ENCODE assay signal across 15 mouse cellular contexts in genomic region chr10:127333152-127333551, GRCm38 (mm10). TPM values are rescaled to one million over a fixed set of nuclear protein-coding genes. Genes with fewer than 3 reads are reported as not detected.
A peak's percentile ranks its signal among the peaks of the same experiment; 100 is the strongest.
DNase-seq lines count a peak whose midpoint lies in the region; ATAC-seq and TF ChIP-seq lines count a peak whose summit lies in the region.
"Had no signal": no experiment of that assay in that cellular context is flagged by ENCODE, and none has a peak within 500 bp of the region (broad histone marks: within the 10 kb centered on the region; RNA-seq: fewer than 3 reads in every experiment).

No protein-coding gene starts in this region.

- H3K4me3 ChIP-seq in heart, adult 2 months = no peak overlapping the region
- H3K4me3 ChIP-seq in neural tube, embryonic 15.5 days (replicated peaks) = no peak overlapping the region
- H3K4me3 ChIP-seq: limb, embryonic 15.5 days had no signal

- no peak for DNase-seq in heart, adult 2 months
- no peak for DNase-seq in heart, adult 9 months (ENCODE audit: low spot score in 2 of 2)
- DNase-seq in thymus, postnatal 14 days = peak; percentile 40
- DNase-seq in thymus, postnatal 0 days (ENCODE audit: low spot score) = no peak
- no peak for DNase-seq in spleen, adult 18-20 months
- DNase-seq in heart, postnatal 25 days (ENCODE audit: low spot score) = no peak

- no peaks in the 10 kb centered on the region for H3K36me3 ChIP-seq in heart, adult 2 months (ENCODE audit: control insufficient read depth, insufficient read depth, low read length)
- no peaks in the 10 kb centered on the region for H3K36me3 ChIP-seq in neural tube, embryonic 15.5 days
- H3K36me3 ChIP-seq: forebrain, embryonic 15.5 days; midbrain, embryonic 15.5 days had no signal

- no peak for TF ChIP-seq EP300 in heart, adult 2 months (IDR thresholded peaks at IDR 0.05; ENCODE audit: insufficient read depth, low read depth, low read length)

- H3K79me2 ChIP-seq in heart, adult 2 months (replicated peaks; ENCODE audit: control insufficient read depth, insufficient read depth, low read length) = no peaks in the 10 kb centered on the region

- no peaks in the 10 kb centered on the region for H3K9me3 ChIP-seq in neural tube, embryonic 15.5 days (replicated peaks)
- H3K9me3 ChIP-seq: embryonic facial prominence, embryonic 12.5 days; forebrain, embryonic 15.5 days; limb, embryonic 15.5 days; midbrain, embryonic 15.5 days had no signal

- no peak overlapping the region for H3K9ac ChIP-seq in heart, adult 2 months (ENCODE audit: low read depth, low read length)
- no peak overlapping the region for H3K9ac ChIP-seq in neural tube, embryonic 15.5 days (replicated peaks)
- H3K9ac ChIP-seq: embryonic facial prominence, embryonic 12.5 days; limb, embryonic 15.5 days had no signal

- no peaks in the 10 kb centered on the region for H3K4me1 ChIP-seq in heart, adult 2 months (ENCODE audit: control insufficient read depth, insufficient read depth, low read length)
- H3K4me1 ChIP-seq in neural tube, embryonic 15.5 days = no peaks in the 10 kb centered on the region
- H3K4me1 ChIP-seq: embryonic facial prominence, embryonic 12.5 days; midbrain, embryonic 15.5 days had no signal

- no peak overlapping the region for H3K27ac ChIP-seq in heart, adult 2 months
- no peak overlapping the region for H3K27ac ChIP-seq in neural tube, embryonic 15.5 days (replicated peaks)
- H3K27ac ChIP-seq: embryonic facial prominence, embryonic 12.5 days; forebrain, embryonic 15.5 days; limb, embryonic 15.5 days; midbrain, embryonic 15.5 days had no signal

- TF ChIP-seq CTCF in heart, adult 2 months (IDR thresholded peaks at IDR 0.05) = peak; percentile 55

- H3K27me3 ChIP-seq in heart, adult 2 months (ENCODE audit: control insufficient read depth, insufficient read depth, low read length) = peaks cover 3% of the 10 kb centered on the region; the same call in 1 of the 2 replicates
- peaks cover 14% of the 10 kb centered on the region for H3K27me3 ChIP-seq in neural tube, embryonic 15.5 days (replicated peaks)
- H3K27me3 ChIP-seq: limb, embryonic 15.5 days had no signal

- ATAC-seq in granulocyte monocyte progenitor cell, adult 5-6 weeks (replicated peaks; ENCODE audit: poor library complexity, severe bottlenecking) = peak; percentile 46
- ATAC-seq in neural tube, embryonic 15.5 days (ENCODE audit: low FRiP score) = no peak
- ATAC-seq: forebrain, embryonic 15.5 days had no signal

- H3K4me2 ChIP-seq in neural tube, embryonic 15.5 days = no peak overlapping the region
- H3K4me2 ChIP-seq: embryonic facial prominence, embryonic 12.5 days; limb, embryonic 15.5 days had no signal

- WGBS in heart, adult 2 months = 56% methylated on average over 5 of the region's 5 CpGs
- WGBS in neural tube, embryonic 15.5 days = 69% methylated on average over 5 of the region's 5 CpGs

- intact Hi-C loops in heart, adult 2 months (cut with DNase I) = no loop called here
- intact Hi-C loops in heart, postnatal 25 days (cut with DNase I) = no loop called here

- TF ChIP-seq POLR2A in heart, adult 2 months (IDR thresholded peaks at IDR 0.05; ENCODE audit: insufficient read depth, low read depth, low read length) = no peak

RNA-seq across cellular contexts. Expression of gene Gli1, which starts 8.6 kb away (rescaled TPM):
- under 1 TPM; 0.91 to 0.96 TPM for total RNA-seq in heart, adult 2 months (2021)
- 2.4 and 3.2 TPM in 2 replicates for polyA plus RNA-seq in heart, adult 2 months (2012; rRNA removed)
- 0.13 and 0.14 TPM in 2 replicates for polyA plus RNA-seq in thymus, postnatal 0 days (2015; fragmentation: Nextera tagmentation; extraction: Ambion mirVana)
- not detected in 2 replicates for total RNA-seq in granulocyte monocyte progenitor cell, adult 5-6 weeks (2014; fragmentation: Nextera tagmentation)
- not detected in 2 replicates for total RNA-seq in granulocyte monocyte progenitor cell, adult 5-6 weeks (2017)
- 1.8 and 2.7 TPM in 2 replicates for polyA plus RNA-seq in neural tube, embryonic 15.5 days (2015; fragmentation: Nextera tagmentation; extraction: Ambion mirVana)
- total RNA-seq in heart, postnatal 25 days (2021) = 1 to 10 TPM in 1 of 2 experiments, under 1 TPM in 1; 0.89 to 1.1 TPM

RNA-seq across cellular contexts. Expression of gene Arhgap9, which starts 11.4 kb away (rescaled TPM):
- total RNA-seq in heart, adult 2 months (2021) = 1 to 10 TPM; 2.3 to 2.4 TPM
- 2.5 and 4.8 TPM in 2 replicates for polyA plus RNA-seq in heart, adult 2 months (2012; rRNA removed)
- 107 and 127 TPM in 2 replicates for polyA plus RNA-seq in thymus, postnatal 0 days (2015; fragmentation: Nextera tagmentation; extraction: Ambion mirVana)
- total RNA-seq in granulocyte monocyte progenitor cell, adult 5-6 weeks (2014; fragmentation: Nextera tagmentation) = 46.0 and 53.1 TPM in 2 replicates
- 34.7 and 51.8 TPM in 2 replicates for total RNA-seq in granulocyte monocyte progenitor cell, adult 5-6 weeks (2017)
- polyA plus RNA-seq in neural tube, embryonic 15.5 days (2015; fragmentation: Nextera tagmentation; extraction: Ambion mirVana) = 0.88 and 13.1 TPM in 2 replicates
- total RNA-seq in heart, postnatal 25 days (2021) = 1 to 10 TPM; 3.0 to 3.4 TPM

RNA-seq across cellular contexts. Expression of gene Inhbe, which starts 21.1 kb away (rescaled TPM):
- total RNA-seq in heart, adult 2 months (2021) = not detected
- not detected in 2 replicates for polyA plus RNA-seq in heart, adult 2 months (2012; rRNA removed)
- polyA plus RNA-seq in thymus, postnatal 0 days (2015; fragmentation: Nextera tagmentation; extraction: Ambion mirVana) = not detected in 2 replicates
- total RNA-seq in granulocyte monocyte progenitor cell, adult 5-6 weeks (2014; fragmentation: Nextera tagmentation) = not detected in 2 replicates
- total RNA-seq in granulocyte monocyte progenitor cell, adult 5-6 weeks (2017) = not detected in 2 replicates
- polyA plus RNA-seq in neural tube, embryonic 15.5 days (2015; fragmentation: Nextera tagmentation; extraction: Ambion mirVana) = 0.03 TPM in 1 of 2 replicates, not detected in the other
- total RNA-seq in heart, postnatal 25 days (2021) = not detected
- total RNA-seq: layer of hippocampus, postnatal 10 days had no signal
- polyA plus RNA-seq: forebrain, embryonic 15.5 days; heart, embryonic 11.5 days; intestine, embryonic 14.5 days had no signal

RNA-seq across cellular contexts. Expression of gene Mars, which starts 21.6 kb away (rescaled TPM):
- total RNA-seq in heart, adult 2 months (2021) = 10 to 100 TPM; 42.6 to 47.7 TPM
- polyA plus RNA-seq in heart, adult 2 months (2012; rRNA removed) = 36.6 and 51.3 TPM in 2 replicates
- polyA plus RNA-seq in thymus, postnatal 0 days (2015; fragmentation: Nextera tagmentation; extraction: Ambion mirVana) = 110 and 122 TPM in 2 replicates
- total RNA-seq in granulocyte monocyte progenitor cell, adult 5-6 weeks (2014; fragmentation: Nextera tagmentation) = 63.0 and 105 TPM in 2 replicates
- 193 and 221 TPM in 2 replicates for total RNA-seq in granulocyte monocyte progenitor cell, adult 5-6 weeks (2017)
- 108 and 115 TPM in 2 replicates for polyA plus RNA-seq in neural tube, embryonic 15.5 days (2015; fragmentation: Nextera tagmentation; extraction: Ambion mirVana)
- 10 to 100 TPM; 37.9 to 38.9 TPM for total RNA-seq in heart, postnatal 25 days (2021)

RNA-seq across cellular contexts. Expression of gene Inhbc, which starts 37.1 kb away (rescaled TPM):
- not detected for total RNA-seq in heart, adult 2 months (2021)
- 0.18 TPM in 1 of 2 replicates, not detected in the other for polyA plus RNA-seq in heart, adult 2 months (2012; rRNA removed)
- polyA plus RNA-seq in thymus, postnatal 0 days (2015; fragmentation: Nextera tagmentation; extraction: Ambion mirVana) = not detected in 2 replicates
- not detected in 2 replicates for total RNA-seq in granulocyte monocyte progenitor cell, adult 5-6 weeks (2014; fragmentation: Nextera tagmentation)
- not detected in 2 replicates for total RNA-seq in granulocyte monocyte progenitor cell, adult 5-6 weeks (2017)
- not detected in 2 replicates for polyA plus RNA-seq in neural tube, embryonic 15.5 days (2015; fragmentation: Nextera tagmentation; extraction: Ambion mirVana)
- not detected for total RNA-seq in heart, postnatal 25 days (2021)
- total RNA-seq: layer of hippocampus, postnatal 10 days had no signal
- polyA plus RNA-seq: forebrain, embryonic 15.5 days; intestine, embryonic 14.5 days; limb, embryonic 15.5 days; midbrain, embryonic 15.5 days had no signal

Comparison
In these comparisons a context has a peak if more than half of its experiments do, and no peak if none do; other contexts are left out.
1. RNA of gene Arhgap9, which starts 11.4 kb away (total RNA-seq): 34.7 to 53.1 TPM in granulocyte monocyte progenitor cell, adult 5-6 weeks; 3.0 to 3.4 TPM in heart, postnatal 25 days and 2.3 to 2.4 TPM in heart, adult 2 months; every median in the first group is over 4 times any median in the second.